Mouse (Mus musculus) heart, embryonic 15.5 days (tissue): ENCODE data around the gene Pgrmc1. TPM values are rescaled to one million over a fixed set of nuclear protein-coding genes. Genes with fewer than 3 reads are reported as not detected.

ENCODE experiments used
- ATAC-seq: fragments of 200-750 bp; cut with Nextera tagmentation; replicated peaks from 2 replicates; pipeline ENCODE4 v1.8.0; 2017; ENCODE audit warnings: low read depth, moderate TSS enrichment; ENCODE audit not compliant: insufficient number of reproducible peaks, insufficient read depth, low FRiP score
- H3K27ac ChIP-seq: fragments of 300-500 bp; sonication (generic); 2 replicates; pipeline ENCODE4 v1.5.1; 2015; ENCODE audit warnings: mild to moderate bottlenecking, inconsistent platforms
- H3K27me3 ChIP-seq: fragments of 300-500 bp; sonication (generic); 2 replicates; pipeline ENCODE4 v1.6.1; 2015; ENCODE audit warnings: inconsistent platforms
- H3K36me3 ChIP-seq: fragments of 300-500 bp; sonication (generic); 2 replicates; pipeline ENCODE4 v1.6.1; 2015; ENCODE audit warnings: mild to moderate bottlenecking, inconsistent platforms
- H3K4me1 ChIP-seq: fragments of 300-500 bp; sonication (generic); replicated peaks from 2 replicates; pipeline ENCODE4 v1.6.1; 2015; ENCODE audit warnings: inconsistent platforms
- H3K4me2 ChIP-seq: fragments of 300-500 bp; sonication (generic); 2 replicates; pipeline ENCODE4 v1.6.1; 2015; ENCODE audit warnings: inconsistent platforms, mild to moderate bottlenecking, moderate library complexity
- H3K4me3 ChIP-seq: fragments of 300-500 bp; sonication (generic); 2 replicates; pipeline ENCODE4 v1.5.1; 2015; ENCODE audit warnings: mild to moderate bottlenecking, inconsistent platforms
- H3K9ac ChIP-seq: fragments of 300-500 bp; sonication (generic); 2 replicates; pipeline ENCODE4 v1.6.1; 2015; ENCODE audit warnings: mild to moderate bottlenecking, inconsistent platforms
- H3K9me3 ChIP-seq: fragments of 300-500 bp; sonication (generic); replicated peaks from 2 replicates; pipeline ENCODE4 v1.6.1; 2016; ENCODE audit warnings: inconsistent platforms
- WGBS: fragments of 180-500 bp; shearing (Covaris S2); methylation state at CpG from one replicate; pipeline ENCODE4 v1.1.7; 2015; ENCODE audit warnings: mixed read lengths; 5-methylcytosine and 5-hydroxymethylcytosine counted together
- polyA plus RNA-seq: library from polyadenylated mRNA; unstranded; fragments of >200 nt; fragmentation: Nextera tagmentation; extraction: Ambion mirVana; gene quantifications from 2 replicates; pipeline ENCODE4 v1.2.1, GENCODE M21; 2015

The Pgrmc1 gene
- polyA plus RNA-seq, 1 experiment from 2014 or later = 112 TPM

- no peak overlapping the region for H3K4me2 ChIP-seq
- H3K9me3 ChIP-seq = no peaks in the 10 kb centered on the region
- H3K27me3 ChIP-seq = no peaks in the 10 kb centered on the region
- no peak overlapping the region for H3K27ac ChIP-seq
- peaks cover 10% of the 10 kb centered on the region for H3K36me3 ChIP-seq
- ATAC-seq = no peak
- H3K4me1 ChIP-seq = no peaks in the 10 kb centered on the region
- WGBS = 66% methylated on average over 4 of the region's 4 CpGs
- no peak overlapping the region for H3K4me3 ChIP-seq
- H3K9ac ChIP-seq = no peak overlapping the region
Observed at GRCm38 (mm10) chrX:36604040-36604439, 6.0 kb downstream of the Pgrmc1 start.

DNA sequence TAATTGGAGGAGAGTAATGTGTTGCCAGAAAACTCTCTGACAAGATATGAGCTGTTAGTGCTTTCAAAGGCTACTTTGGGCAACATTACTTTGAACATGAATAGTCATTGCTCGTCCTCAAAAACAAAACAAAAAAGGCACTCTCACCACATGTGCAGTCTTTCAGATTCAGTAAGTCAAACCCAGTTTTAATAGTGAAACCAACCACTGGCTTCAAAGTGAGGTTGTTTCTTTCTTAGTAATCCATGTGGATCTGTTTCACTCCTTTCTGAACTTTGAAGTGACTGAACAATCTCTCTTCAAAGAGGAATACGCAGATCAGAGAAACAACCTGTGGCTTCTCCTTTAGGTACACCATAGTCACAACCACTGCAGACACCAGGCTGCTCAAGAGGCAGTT, 11.1 kb downstream of the Pgrmc1 start:
- Histone ChIP-seq H3K9me3 (no peaks in the 10 kb centered on the region), H3K9ac (no peak overlapping the region), H3K4me3 (no peak overlapping the region), H3K27me3 (no peaks in the 10 kb centered on the region), H3K4me2 (no peak overlapping the region), H3K4me1 (no peaks in the 10 kb centered on the region), H3K27ac (no peak overlapping the region), H3K36me3 (peaks cover 10% of the 10 kb centered on the region)
- WGBS = 79% methylated on average over 2 of the region's 2 CpGs
- ATAC-seq = no peak

- Histone ChIP-seq H3K4me1 (no peaks in the 10 kb centered on the region), H3K9me3 (no peaks in the 10 kb centered on the region), H3K27me3 (no peaks in the 10 kb centered on the region), H3K9ac (no peak overlapping the region), H3K4me2 (no peak overlapping the region), H3K4me3 (no peak overlapping the region), H3K36me3 (no peaks in the 10 kb centered on the region), H3K27ac (peak overlapping the region; percentile 34; the same call in 1 of the 2 replicates)
- no peak for ATAC-seq
- 47% methylated on average over 3 of the region's 3 CpGs for WGBS
Observed at GRCm38 (mm10) chrX:36628102-36628501, 30.1 kb downstream of the Pgrmc1 start.

GRCm38 (mm10) chrX:36630771-36631170, 32.8 kb downstream of the Pgrmc1 start:
- ATAC-seq = no peak
- Histone ChIP-seq H3K36me3 (no peaks in the 10 kb centered on the region), H3K27ac (no peak overlapping the region), H3K9ac (no peak overlapping the region), H3K4me2 (no peak overlapping the region), H3K4me1 (no peaks in the 10 kb centered on the region), H3K4me3 (no peak overlapping the region), H3K9me3 (no peaks in the 10 kb centered on the region), H3K27me3 (no peaks in the 10 kb centered on the region)
- 2% methylated on average over 1 of the region's 1 CpGs for WGBS

DNA sequence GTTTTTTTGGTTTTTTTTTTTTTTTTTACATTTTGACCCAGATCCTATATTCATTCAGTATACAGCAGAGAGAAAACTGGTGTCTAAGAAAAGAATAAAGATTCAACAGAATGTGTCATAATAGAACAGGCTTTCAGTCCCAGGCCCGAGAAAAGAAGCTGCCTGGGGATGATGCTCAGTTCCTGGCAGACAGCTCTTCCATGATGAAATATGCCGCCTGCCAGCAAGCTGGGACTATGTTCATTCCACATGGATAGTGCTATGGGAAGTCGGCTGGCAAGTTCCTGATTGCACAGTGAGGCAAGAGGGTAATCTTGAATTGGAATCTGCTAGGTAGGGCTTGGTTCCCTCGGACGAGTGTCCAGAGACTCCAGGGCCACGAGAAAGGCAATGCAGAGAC, 42.0 kb downstream of the Pgrmc1 start:
- H3K4me1 ChIP-seq = no peaks in the 10 kb centered on the region
- H3K9me3 ChIP-seq = no peaks in the 10 kb centered on the region
- no peaks in the 10 kb centered on the region for H3K36me3 ChIP-seq
- no peak overlapping the region for H3K9ac ChIP-seq
- no peak overlapping the region for H3K4me3 ChIP-seq
- no peak overlapping the region for H3K27ac ChIP-seq
- 74% methylated on average over 6 of the region's 6 CpGs for WGBS
- no peaks in the 10 kb centered on the region for H3K27me3 ChIP-seq
- H3K4me2 ChIP-seq = no peak overlapping the region
- no peak for ATAC-seq

DNA sequence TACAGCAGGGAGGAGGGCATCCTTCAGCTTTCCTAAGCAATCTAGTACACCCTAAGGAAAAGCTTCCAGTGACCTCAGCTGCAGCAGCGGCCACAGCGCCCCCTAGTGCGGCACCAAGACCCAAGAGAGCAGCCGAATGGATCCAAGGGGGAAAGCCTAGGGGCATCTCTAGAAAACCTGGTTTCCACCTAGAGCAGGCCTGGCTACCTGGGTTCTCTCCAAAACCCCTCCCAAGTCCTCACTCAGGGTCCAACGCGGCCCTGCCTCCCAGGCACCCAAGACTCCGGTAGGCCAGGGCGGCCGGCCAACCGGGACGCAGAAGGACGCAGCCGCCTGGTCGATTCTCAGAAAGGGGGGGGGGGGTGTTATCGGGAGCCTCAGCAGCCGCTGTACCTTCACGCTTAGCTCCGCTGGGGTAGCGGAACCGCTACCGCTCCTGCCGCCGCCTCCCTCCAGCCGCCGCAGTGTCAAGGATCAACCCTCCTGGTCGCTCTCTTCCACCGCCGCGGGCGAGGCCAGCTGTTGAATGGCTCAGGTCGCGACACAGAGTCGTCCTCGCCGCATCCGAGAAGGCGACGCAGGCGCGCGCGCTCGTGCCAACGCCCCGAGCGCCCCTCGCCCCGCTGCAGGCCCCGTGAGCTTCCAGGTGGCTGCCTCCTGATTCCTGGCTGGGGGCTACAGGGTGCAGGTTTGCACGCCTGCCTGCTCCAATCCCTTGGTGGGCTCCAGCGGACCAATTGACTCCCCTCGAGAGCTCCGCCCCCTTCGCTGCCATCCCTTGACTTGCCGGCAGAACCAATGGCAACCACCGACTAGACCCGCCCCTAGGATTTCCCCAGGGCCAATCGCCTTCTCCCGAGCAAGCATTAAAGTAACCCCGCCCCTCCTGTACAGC, 46.9 kb downstream of the Pgrmc1 start, which contains the start of gene Akap17b:
TSS of gene Akap17b (minus strand) at position 739 of the 895 bp plus-strand sequence.
- Histone ChIP-seq H3K27ac (peak within 1 kb of the TSS; percentile 78), H3K4me3 (peak within 1 kb of the TSS; percentile 73), H3K4me2 (peak within 1 kb of the TSS; percentile 61), H3K4me1 (no peaks in the 10 kb centered on the region), H3K9me3 (no peaks in the 10 kb centered on the region), H3K27me3 (no peaks in the 10 kb centered on the region), H3K9ac (peak within 1 kb of the TSS; percentile 57), H3K36me3 (no peaks in the 10 kb centered on the region)
- peak; percentile 92 for ATAC-seq
- 17% methylated on average over 59 of the region's 60 CpGs for WGBS

Other genes starting within 250 kb of the Pgrmc1 start
- not detected in 2 replicates for gene Gm6268, start 196.9 kb upstream of the Pgrmc1 start, polyA plus RNA-seq
- gene Gm14569, start 106.4 kb upstream of the Pgrmc1 start, polyA plus RNA-seq = not detected in 2 replicates
- gene Akap17b, start 47.2 kb downstream of the Pgrmc1 start, polyA plus RNA-seq = 1.8 TPM in 2 replicates
- 3.4 and 3.5 TPM in 2 replicates for gene Slc25a43, start 145.5 kb downstream of the Pgrmc1 start, polyA plus RNA-seq
- 962 and 1,080 TPM in 2 replicates for gene Slc25a5, start 197.4 kb downstream of the Pgrmc1 start, polyA plus RNA-seq